Mouse (Mus musculus) testis, adult 10 weeks (tissue): ENCODE measurements around the gene Gm5795. TPM values are rescaled to one million over a fixed set of nuclear protein-coding genes. Genes with fewer than 3 reads are reported as not detected.

ENCODE experiments used
- polyA plus RNA-seq: library from polyadenylated mRNA; stranded (reverse); fragments of 350-450 nt; fragmentation: Illumina TruSeq; extraction: RNeasy Lipid Tissue Mini Kit (QIAGEN cat#74804); gene quantifications from one replicate; pipeline ENCODE4 v1.2.3, GENCODE M21; 2014; ENCODE audit warnings: low read depth, low replicate concordance

The Gm5795 gene
- polyA plus RNA-seq, result 165 TPM

DNA sequence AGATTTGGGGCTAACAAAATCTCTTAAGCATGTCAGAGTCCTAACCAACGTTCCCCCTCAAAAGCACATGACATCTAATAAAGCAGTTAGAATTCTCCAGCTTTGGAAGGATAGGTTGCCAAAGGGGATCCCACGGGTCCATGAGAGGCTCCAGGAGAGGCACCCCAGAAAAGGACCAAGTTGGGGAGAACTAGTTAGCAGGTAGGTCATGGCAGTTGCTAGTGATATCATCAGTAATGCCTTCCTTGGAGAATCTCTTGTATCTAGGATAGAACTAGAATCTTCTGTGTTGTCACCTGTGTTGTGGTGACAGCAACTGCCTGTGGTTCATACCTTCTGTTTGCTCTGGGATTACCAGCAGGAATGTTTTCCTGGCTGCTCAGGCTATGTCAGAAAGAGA lies at the start of gene Gm5795:
Gene Gm5795, plus strand, starts transcription at position 301 of the 400 bp plus-strand sequence.

DNA sequence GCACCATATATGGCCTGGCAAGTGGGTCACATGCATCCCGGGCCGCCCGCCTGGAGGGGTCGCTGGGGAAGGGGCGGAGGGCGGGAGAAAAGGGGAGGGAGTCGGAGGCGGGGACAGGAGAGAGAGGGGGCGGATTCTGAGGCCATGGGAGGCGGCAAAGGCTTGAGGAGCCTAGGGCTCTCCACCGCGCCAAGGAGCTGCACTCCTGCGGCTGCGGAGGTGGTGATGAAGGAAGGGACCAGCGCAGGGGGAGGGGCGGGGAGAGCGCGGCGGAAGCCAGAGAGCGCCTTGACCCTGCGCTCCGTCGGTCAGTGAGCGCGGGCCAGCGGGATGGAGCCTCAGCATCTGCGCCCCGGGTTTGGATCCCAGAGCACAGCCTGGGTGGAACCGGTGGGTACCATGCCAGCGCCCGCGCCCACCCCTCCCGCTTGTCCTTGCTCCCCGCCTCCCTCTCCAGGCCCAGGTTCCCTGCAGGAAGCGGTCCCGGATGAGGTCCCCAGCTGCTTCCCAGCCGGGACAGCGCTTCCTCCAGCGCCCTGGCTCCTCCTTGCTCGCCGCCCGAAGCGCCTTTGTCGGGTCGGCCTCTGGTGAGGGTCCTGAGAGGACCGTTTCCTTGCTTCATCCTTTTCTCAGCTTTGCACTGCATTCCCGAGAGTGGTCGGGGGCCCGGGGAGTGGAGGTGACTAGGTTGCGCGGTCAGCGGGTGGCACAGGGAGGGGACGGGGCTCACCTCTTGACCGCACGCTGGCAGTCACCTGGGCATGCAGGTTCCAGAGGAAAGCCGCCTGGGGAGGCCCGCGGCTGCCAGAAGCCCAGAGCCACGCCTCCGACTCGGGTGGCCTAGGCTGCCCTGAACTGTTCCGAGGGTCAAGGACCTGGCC lies 20.5 kb downstream of the Gm5795 start, which contains the start of gene D830030K20Rik:
Gene D830030K20Rik, plus strand, starts transcription at position 217 of the 881 bp plus-strand sequence.

Other genes with a start within 250 kb of the Gm5795 start
- gene Gm2888, start 158.3 kb upstream of the Gm5795 start, polyA plus RNA-seq, result 24.3 TPM
- gene Gm2897, start 139.0 kb upstream of the Gm5795 start, polyA plus RNA-seq, result 5.8 TPM
- 6.5 TPM for gene Gm10340, start 54.3 kb upstream of the Gm5795 start, polyA plus RNA-seq
- gene D830030K20Rik, start 20.2 kb downstream of the Gm5795 start, polyA plus RNA-seq, result 1.2 TPM
- 8.8 TPM for gene Gm2956, start 144.4 kb downstream of the Gm5795 start, polyA plus RNA-seq
- 45.4 TPM for gene Gm10413, start 206.8 kb downstream of the Gm5795 start, polyA plus RNA-seq
- gene Gm10409, start 224.4 kb downstream of the Gm5795 start, polyA plus RNA-seq, result 3.9 TPM
- gene Gm3005, start 239.8 kb downstream of the Gm5795 start, polyA plus RNA-seq, result 4.3 TPM